Mouse (Mus musculus): ENCODE results near the gene Cps1.

Gene Cps1

DNA sequence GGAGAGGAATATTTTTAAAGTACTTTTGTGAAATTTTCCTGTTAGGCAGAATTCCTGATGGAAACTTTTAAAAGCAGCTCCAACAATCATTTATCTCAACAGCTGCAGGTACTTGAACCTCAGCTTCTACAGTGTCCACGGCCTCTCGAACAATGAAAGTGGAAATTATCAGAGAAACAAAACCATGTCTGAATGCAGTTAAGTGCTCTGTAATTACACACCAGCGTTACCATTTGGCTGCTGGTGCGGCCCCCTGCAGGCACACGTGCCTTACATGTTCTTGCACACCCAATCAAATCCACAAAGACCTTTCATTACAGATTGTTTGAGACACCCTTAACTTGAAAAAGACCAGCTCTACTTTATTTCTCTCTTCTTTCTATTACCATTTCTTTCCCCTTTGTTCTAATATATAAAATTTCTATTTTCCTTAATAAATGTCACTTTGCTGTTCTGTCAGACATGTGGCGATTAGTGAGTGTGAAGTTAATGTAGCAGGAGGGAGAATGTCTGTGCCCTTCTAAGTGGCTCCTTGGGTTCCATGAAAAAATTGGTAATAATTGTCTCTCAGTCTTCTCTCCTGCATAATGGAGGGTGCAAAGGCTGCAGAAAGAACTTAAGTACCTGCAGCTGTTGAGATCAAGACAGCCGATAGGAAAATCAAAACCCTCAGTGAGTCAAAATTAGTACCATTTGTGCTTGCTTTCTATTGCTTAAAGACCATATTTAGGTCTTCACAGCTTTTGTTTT, 112.8 kb downstream of the Cps1 start:
- DNase-seq = no peak

DNA sequence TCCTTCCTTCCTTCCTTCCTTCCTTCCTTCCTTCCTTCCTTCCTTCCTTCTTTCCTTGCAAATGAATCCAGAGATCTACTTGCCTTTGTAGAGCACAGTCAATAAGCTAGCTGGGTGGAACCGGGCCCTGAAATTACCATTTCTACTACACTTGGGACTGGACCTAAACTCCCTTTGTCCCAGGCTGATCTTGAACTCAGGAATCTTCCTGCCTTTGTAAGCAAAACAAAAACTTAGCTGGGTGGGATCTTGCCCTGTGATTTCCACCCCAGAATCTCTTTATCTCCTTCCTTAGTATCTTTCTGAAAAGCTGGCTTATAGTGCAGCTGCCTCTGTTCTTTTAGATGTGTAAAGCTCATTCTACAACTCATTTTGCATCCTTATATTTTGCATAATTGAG, 115.6 kb downstream of the Cps1 start:
- DNase-seq = no peak

DNA sequence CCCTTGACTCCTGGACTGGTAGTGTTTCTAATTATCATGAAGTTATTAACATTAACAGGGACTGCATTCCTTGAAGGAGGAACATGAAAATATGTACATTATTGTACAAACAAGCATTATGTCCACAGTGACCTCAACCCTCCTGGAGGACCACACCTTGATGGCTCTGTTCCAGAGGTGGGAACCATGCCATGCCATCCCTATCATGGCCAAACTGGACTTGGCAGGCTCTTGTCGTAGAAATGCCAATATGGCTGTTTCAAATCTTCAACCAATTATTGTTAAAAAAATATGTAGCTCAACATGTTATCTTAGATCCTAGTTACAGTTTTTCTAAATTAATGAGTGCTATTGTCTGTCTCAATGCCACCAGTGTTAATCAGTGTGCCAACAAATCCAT, 116.1 kb downstream of the Cps1 start:
- DNase-seq = no peak

DNA sequence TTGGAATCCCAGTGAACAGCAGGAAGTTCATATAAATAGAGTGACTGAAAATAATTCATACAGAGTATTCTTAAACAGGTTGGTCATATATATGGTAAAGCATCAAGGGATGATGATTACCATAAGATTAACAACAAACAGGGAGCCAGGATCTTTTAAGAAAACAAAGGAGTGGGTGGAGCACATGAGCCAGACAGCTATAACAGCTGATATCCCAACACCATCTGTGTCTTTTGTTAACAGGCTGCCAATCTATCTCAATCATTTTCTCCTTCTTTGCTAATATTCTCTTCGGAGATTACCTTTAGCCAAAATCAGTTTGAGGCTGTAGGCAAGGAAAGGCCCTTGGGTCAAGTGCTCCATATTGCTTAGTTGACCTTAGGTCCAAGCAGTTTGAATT, 142.4 kb downstream of the Cps1 start:
- DNase-seq = peak; percentile 2

DNA sequence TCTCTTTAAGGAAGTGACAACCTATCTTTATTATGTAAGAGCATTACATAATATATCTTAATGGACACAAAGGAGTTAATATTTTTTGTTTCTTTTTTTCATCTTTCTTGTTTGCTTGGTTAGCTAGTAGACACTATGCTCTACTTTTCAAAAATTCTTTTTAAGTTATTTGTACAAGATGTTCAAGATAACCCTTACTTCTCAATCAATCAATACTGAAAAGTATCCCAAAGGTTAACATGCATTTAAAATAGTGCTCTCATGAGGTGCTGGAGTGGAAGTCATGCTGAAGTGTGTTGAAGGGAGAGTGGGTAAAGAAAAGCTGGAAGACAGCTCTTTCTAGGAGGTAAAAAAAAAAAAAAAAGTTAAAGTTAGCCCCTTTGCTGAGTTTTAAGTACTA, 145.1 kb downstream of the Cps1 start:
- no peak for DNase-seq

DNA sequence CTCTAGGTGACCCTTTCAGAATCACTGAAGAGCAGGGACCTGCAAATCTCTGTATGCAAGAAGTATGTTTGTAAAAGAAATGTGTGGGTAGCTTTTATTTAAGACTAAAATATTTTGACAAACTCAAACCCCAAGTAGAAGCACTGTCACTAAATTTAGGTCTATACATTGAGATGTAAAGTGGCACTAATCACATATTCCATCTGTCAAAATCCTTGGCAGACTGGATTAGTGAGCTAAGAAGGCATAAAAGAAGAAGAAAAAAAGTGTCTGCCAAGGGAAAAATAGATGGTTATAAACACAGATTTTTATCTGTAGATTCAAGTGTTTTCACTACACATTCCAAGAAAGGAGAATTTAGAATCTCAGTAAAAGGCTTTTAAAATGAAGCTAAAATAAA, 145.6 kb downstream of the Cps1 start:
- DNase-seq = no peak

DNA sequence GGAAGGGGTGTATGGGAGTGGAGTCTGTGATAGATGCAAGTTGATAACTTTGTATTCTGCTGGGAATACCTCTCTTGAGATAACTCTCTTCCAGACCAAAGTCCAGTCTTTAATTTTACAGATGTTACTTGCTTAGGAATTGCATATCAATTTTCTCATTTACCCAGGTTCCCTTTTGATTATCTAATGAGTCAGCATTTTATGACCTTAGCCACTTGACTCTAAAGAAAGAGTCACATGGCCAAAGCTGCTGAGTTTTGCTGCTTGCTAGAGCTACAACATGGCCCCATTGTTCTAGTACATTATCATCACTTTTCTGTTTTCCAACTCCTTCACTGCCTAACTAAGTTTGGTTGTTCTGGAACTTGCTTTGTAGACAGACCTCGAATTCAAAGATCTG, 153.4 kb downstream of the Cps1 start:
- DNase-seq = no peak

Measured in layer of hippocampus, adult 9-11 months (tissue).